Mouse (Mus musculus) liver, postnatal 0 days (tissue): ENCODE results near the gene Dhrs9.

Experiments
- CTCF ChIP-seq: sonication (generic); IDR thresholded peaks from 2 replicates; pipeline ENCODE4 v1.5.1; 2016; ENCODE audit warnings: antibody characterized with exemption, low read depth
- EP300 ChIP-seq: IDR thresholded peaks from 2 replicates; pipeline ENCODE4 v1.6.1; 2016; ENCODE audit warnings: antibody characterized with exemption, low read depth, mild to moderate bottlenecking

DNA sequence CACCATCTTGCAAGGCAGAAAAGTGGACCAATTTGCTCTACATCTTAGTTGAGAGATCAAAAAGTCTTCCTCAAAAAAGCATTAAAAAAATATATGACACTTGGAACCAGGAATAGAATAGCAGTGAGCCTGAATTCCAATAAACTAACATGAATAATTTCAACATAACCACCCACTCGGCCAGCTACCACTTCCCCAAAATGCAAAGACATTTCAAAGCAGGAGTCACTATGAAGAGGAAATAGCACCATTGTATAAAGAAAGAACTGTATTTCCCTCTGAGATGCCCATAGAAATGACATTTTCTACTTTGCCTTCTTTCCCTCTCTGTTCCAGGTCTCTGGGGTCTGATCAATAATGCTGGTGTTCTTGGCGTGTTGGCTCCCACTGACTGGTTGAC, 13.7 kb downstream of the Dhrs9 start:
- TF ChIP-seq CTCF (no peak), EP300 (no peak)
